In genomic region chr2:26551446-26551845, GRCm38 (mm10) we compare ENCODE assay signal across 15 mouse cellular contexts. TPM values are rescaled to one million over a fixed set of nuclear protein-coding genes. Genes with fewer than 3 reads are reported as not detected.
A peak's percentile ranks its signal among the peaks of the same experiment; 100 is the strongest.
DNase-seq lines count a peak whose midpoint lies in the region; ATAC-seq and TF ChIP-seq lines count a peak whose summit lies in the region.
"Had no signal": no experiment of that assay in that cellular context is flagged by ENCODE, and none has a peak within 500 bp of the region (broad histone marks: within the 10 kb centered on the region; RNA-seq: fewer than 3 reads in every experiment).

No protein-coding gene starts in this region.

- peaks cover 47% of the 10 kb centered on the region for H3K4me1 ChIP-seq in heart, embryonic 10.5 days
- H3K4me1 ChIP-seq in spleen, adult 2 months (ENCODE audit: control insufficient read depth, insufficient read depth, insufficient read length) = no peaks in the 10 kb centered on the region; the same call in 1 of the 2 replicates
- H3K4me1 ChIP-seq in stomach, embryonic 14.5 days (ENCODE audit: control insufficient read depth, insufficient read depth, low read length) = peaks cover 15% of the 10 kb centered on the region; the same call in 1 of the 2 replicates

- H3K4me3 ChIP-seq in heart, embryonic 10.5 days = no peak overlapping the region
- H3K4me3 ChIP-seq in spleen, adult 2 months (ENCODE audit: extremely low read depth, insufficient read depth, insufficient read length) = no peak overlapping the region
- no peak overlapping the region for H3K4me3 ChIP-seq in stomach, embryonic 14.5 days (ENCODE audit: low read depth, low read length)
- H3K4me3 ChIP-seq: liver, embryonic 15.5 days had no signal

- no peaks in the 10 kb centered on the region for H3K9me3 ChIP-seq in heart, embryonic 10.5 days
- H3K9me3 ChIP-seq in stomach, embryonic 14.5 days (ENCODE audit: control insufficient read depth, low read depth, low read length) = no peaks in the 10 kb centered on the region
- H3K9me3 ChIP-seq: liver, embryonic 15.5 days had no signal

- no peak overlapping the region for H3K9ac ChIP-seq in stomach, embryonic 14.5 days (replicated peaks; ENCODE audit: low read depth, low read length)
- H3K9ac ChIP-seq: liver, embryonic 15.5 days had no signal

- no peak for TF ChIP-seq CTCF in spleen, adult 2 months (IDR thresholded peaks at IDR 0.05; ENCODE audit: extremely low read depth, insufficient read depth, insufficient read length, insufficient replicate concordance)

- no peak overlapping the region for H3K4me2 ChIP-seq in stomach, embryonic 14.5 days (replicated peaks; ENCODE audit: low read depth, low read length)
- H3K4me2 ChIP-seq: liver, embryonic 15.5 days had no signal

- H3K27me3 ChIP-seq in heart, embryonic 10.5 days (ENCODE audit: insufficient read depth, poor library complexity, severe bottlenecking) = peaks cover 18% of the 10 kb centered on the region
- H3K27me3 ChIP-seq in spleen, adult 2 months (ENCODE audit: control insufficient read depth, insufficient read depth, low read length) = no peaks in the 10 kb centered on the region
- no peaks in the 10 kb centered on the region for H3K27me3 ChIP-seq in stomach, embryonic 14.5 days (ENCODE audit: control insufficient read depth, insufficient read depth, low read length)

- WGBS in heart, embryonic 10.5 days = 76% methylated on average over 8 of the region's 8 CpGs
- 38% methylated on average over 8 of the region's 8 CpGs for WGBS in spleen, adult 2 months
- WGBS in stomach, embryonic 14.5 days = 73% methylated on average over 8 of the region's 8 CpGs

- no peak for TF ChIP-seq POLR2A in spleen, adult 2 months (IDR thresholded peaks at IDR 0.05; ENCODE audit: low read depth, low read length)

- intact Hi-C loops in heart, postnatal 25 days (cut with DNase I) = no loop called here

- H3K36me3 ChIP-seq in heart, embryonic 10.5 days = no peaks in the 10 kb centered on the region
- no peaks in the 10 kb centered on the region for H3K36me3 ChIP-seq in spleen, adult 2 months (ENCODE audit: control insufficient read depth, insufficient read depth, low read length)
- H3K36me3 ChIP-seq in stomach, embryonic 14.5 days (ENCODE audit: control insufficient read depth, insufficient read depth, low read length) = no peaks in the 10 kb centered on the region
- H3K36me3 ChIP-seq: liver, embryonic 15.5 days had no signal

- no peak for DNase-seq in heart, embryonic 10.5 days (ENCODE audit: low spot score)
- DNase-seq in heart, postnatal 25 days (ENCODE audit: low spot score) = no peak
- DNase-seq in spleen, adult 2 months (ENCODE audit: low read depth in 1 of 2, low spot score in 2 of 2) = no peak
- no peak for DNase-seq in spleen, postnatal 36 days (ENCODE audit: low spot score in 2 of 2)
- no peak for DNase-seq in right cerebral cortex, postnatal 10 days (ENCODE audit: low spot score in 2 of 2)
- no peak for DNase-seq in B cell, adult 2 months
- DNase-seq in layer of hippocampus, postnatal 36 days = no peak
- DNase-seq: cerebellum, postnatal 36 days had no signal

- H3K27ac ChIP-seq in heart, embryonic 10.5 days = peak overlapping the region; percentile 56; the same call in 1 of the 2 replicates
- H3K27ac ChIP-seq in spleen, adult 2 months (ENCODE audit: insufficient read depth, low read length) = peak overlapping the region; percentile 30
- H3K27ac ChIP-seq in stomach, embryonic 14.5 days (ENCODE audit: low read length) = 0 out of 2 replicates have a peak overlapping the region, but pooled peaks have one; percentile 21
- H3K27ac ChIP-seq: liver, embryonic 15.5 days had no signal

- ATAC-seq in stomach, embryonic 14.5 days (ENCODE audit: insufficient number of reproducible peaks, insufficient read depth, low FRiP score, low read depth) = no peak
- ATAC-seq: intestine, embryonic 16.5 days had no signal

RNA-seq across cellular contexts. Expression of gene Egfl7, which starts 28.4 kb away (rescaled TPM):
- polyA plus RNA-seq in heart, embryonic 10.5 days (2016; fragmentation: Nextera tagmentation; extraction: Ambion mirVana) = 164 and 186 TPM in 2 replicates
- 100 to 1,000 TPM; 149 to 179 TPM for total RNA-seq in heart, postnatal 25 days (2021)
- polyA plus RNA-seq in spleen, adult 2 months (2012; rRNA removed) = 167 and 196 TPM in 2 replicates
- 113 and 120 TPM in 2 replicates for polyA plus RNA-seq in stomach, embryonic 14.5 days (2014; fragmentation: Nextera tagmentation; extraction: Ambion mirVana)
- total RNA-seq in layer of hippocampus, postnatal 36 days (2021) = 10 to 100 TPM; 55.1 to 56.1 TPM

RNA-seq across cellular contexts. Expression of gene Notch1, which starts 35.0 kb away (rescaled TPM):
- polyA plus RNA-seq in heart, embryonic 10.5 days (2016; fragmentation: Nextera tagmentation; extraction: Ambion mirVana) = 13.2 and 16.6 TPM in 2 replicates
- total RNA-seq in heart, postnatal 25 days (2021) = 10 to 100 TPM; 27.5 to 32.3 TPM
- polyA plus RNA-seq in spleen, adult 2 months (2012; rRNA removed) = 34.6 and 39.6 TPM in 2 replicates
- 29.5 and 31.7 TPM in 2 replicates for polyA plus RNA-seq in stomach, embryonic 14.5 days (2014; fragmentation: Nextera tagmentation; extraction: Ambion mirVana)
- 10 to 100 TPM; 30.4 to 31.4 TPM for total RNA-seq in layer of hippocampus, postnatal 36 days (2021)

RNA-seq across cellular contexts. Expression of gene Gm20532, which starts 35.0 kb away (rescaled TPM):
- not detected in 2 replicates for polyA plus RNA-seq in heart, embryonic 10.5 days (2016; fragmentation: Nextera tagmentation; extraction: Ambion mirVana)
- not detected for total RNA-seq in heart, postnatal 25 days (2021)
- not detected in 2 replicates for polyA plus RNA-seq in spleen, adult 2 months (2012; rRNA removed)
- not detected in 2 replicates for polyA plus RNA-seq in stomach, embryonic 14.5 days (2014; fragmentation: Nextera tagmentation; extraction: Ambion mirVana)
- total RNA-seq in layer of hippocampus, postnatal 36 days (2021) = not detected
- total RNA-seq: adrenal gland, adult 18-20 months; gastrocnemius, adult 18-20 months; heart, postnatal 4 days had no signal
- polyA plus RNA-seq: intestine, embryonic 16.5 days; liver, embryonic 15.5 days; neural tube, embryonic 11.5 days had no signal

RNA-seq across cellular contexts. Expression of gene Agpat2, which starts 52.8 kb away (rescaled TPM):
- polyA plus RNA-seq in heart, embryonic 10.5 days (2016; fragmentation: Nextera tagmentation; extraction: Ambion mirVana) = 20.4 and 28.9 TPM in 2 replicates
- 10 to 100 TPM; 49.7 to 51.6 TPM for total RNA-seq in heart, postnatal 25 days (2021)
- polyA plus RNA-seq in spleen, adult 2 months (2012; rRNA removed) = 22.7 and 27.7 TPM in 2 replicates
- polyA plus RNA-seq in stomach, embryonic 14.5 days (2014; fragmentation: Nextera tagmentation; extraction: Ambion mirVana) = 43.7 and 44.8 TPM in 2 replicates
- total RNA-seq in layer of hippocampus, postnatal 36 days (2021) = 1 to 10 TPM; 1.3 to 2.3 TPM
